Mouse (Mus musculus) midbrain, embryonic 14.5 days (tissue): ENCODE measurements around the gene Ccdc173. TPM values are rescaled to one million over a fixed set of nuclear protein-coding genes. Genes with fewer than 3 reads are reported as not detected.
"Not testable (repeated sequence)": the region's sequence is repeated elsewhere in the genome, so short reads cannot be mapped to it uniquely, and the experiment has no call there.

Source experiments
- ATAC-seq: fragments of 200-750 bp; cut with Nextera tagmentation; 2 replicates; pipeline ENCODE4 v1.8.0; 2017; ENCODE audit warnings: moderate number of reproducible peaks, moderate library complexity; ENCODE audit not compliant: low FRiP score, low TSS enrichment
- DNase-seq: peaks from one replicate; pipeline ENCODE4 v3.0.0-alpha.2; 2015
- H3K27ac ChIP-seq: fragments of 300-500 bp; sonication (generic); replicated peaks from 2 replicates; pipeline ENCODE4 v1.5.1; 2014; ENCODE audit warnings: mild to moderate bottlenecking, low read depth, low read length, moderate library complexity
- H3K27me3 ChIP-seq: fragments of 300-500 bp; sonication (generic); 2 replicates; pipeline ENCODE4 v1.6.1; 2014; ENCODE audit warnings: low read length, control low read depth, mixed read lengths; ENCODE audit not compliant: control insufficient read depth, insufficient read depth
- H3K36me3 ChIP-seq: fragments of 300-500 bp; sonication (generic); 2 replicates; pipeline ENCODE4 v1.6.1; 2014; ENCODE audit warnings: low read length, control low read depth; ENCODE audit not compliant: control insufficient read depth, insufficient read depth
- H3K4me1 ChIP-seq: fragments of 300-500 bp; sonication (generic); 2 replicates; pipeline ENCODE4 v1.6.1; 2014; ENCODE audit warnings: mild to moderate bottlenecking, antibody characterized with exemption, low read length, control low read depth; ENCODE audit not compliant: control insufficient read depth, insufficient read depth
- H3K4me2 ChIP-seq: fragments of 300-500 bp; sonication (generic); 2 replicates; pipeline ENCODE4 v1.6.1; 2014; ENCODE audit warnings: mild to moderate bottlenecking, low read length, moderate library complexity
- H3K4me3 ChIP-seq: fragments of 300-500 bp; sonication (generic); replicated peaks from 2 replicates; pipeline ENCODE4 v1.5.1; 2014; ENCODE audit warnings: low read depth, low read length
- H3K9ac ChIP-seq: fragments of 300-500 bp; sonication (generic); replicated peaks from 2 replicates; pipeline ENCODE4 v1.6.1; 2014; ENCODE audit warnings: mild to moderate bottlenecking, low read length, moderate library complexity
- H3K9me3 ChIP-seq: fragments of 300-500 bp; sonication (generic); 2 replicates; pipeline ENCODE4 v1.6.1; 2016; ENCODE audit warnings: low read length, control low read depth, mixed read lengths; ENCODE audit not compliant: control insufficient read depth
- WGBS: fragments of 180-500 bp; shearing (Covaris S2); extraction: QIAGEN DNeasy Blood & Tissue Kit; methylation state at CpG from one replicate; pipeline ENCODE4 v1.1.7; 2014; 5-methylcytosine and 5-hydroxymethylcytosine counted together
- polyA plus RNA-seq: library from polyadenylated mRNA; unstranded; fragments of >200 nt; fragmentation: Nextera tagmentation; extraction: Ambion mirVana; gene quantifications from 2 replicates; pipeline ENCODE4 v1.2.1, GENCODE M21; 2014

The Ccdc173 gene
- polyA plus RNA-seq, 1 experiment from 2014 or later: 3.0 TPM

- Histone ChIP-seq H3K4me2 (no peak overlapping the region), H3K9ac (no peak overlapping the region), H3K27me3 (no peaks in the 10 kb centered on the region), H3K4me1 (no peaks in the 10 kb centered on the region), H3K9me3 (no peaks in the 10 kb centered on the region), H3K27ac (no peak overlapping the region), H3K36me3 (no peaks in the 10 kb centered on the region), H3K4me3 (no peak overlapping the region)
- no peak for ATAC-seq
- WGBS: 56% methylated on average over 15 of the region's 15 CpGs
- DNase-seq: no peak
These were observed 20.8 kb upstream of the Ccdc173 start for GRCm38 (mm10) chr2:69810169-69810568.

GRCm38 (mm10) chr2:69804663-69805062 is 15.3 kb upstream of the Ccdc173 start:
- H3K27me3 ChIP-seq, H3K4me3 ChIP-seq, H3K9me3 ChIP-seq, ATAC-seq, DNase-seq, H3K4me2 ChIP-seq, H3K27ac ChIP-seq, H3K4me1 ChIP-seq, H3K36me3 ChIP-seq, H3K9ac ChIP-seq: not testable (repeated sequence)
- WGBS: 86% methylated on average over 6 of the region's 9 CpGs

- 61% methylated on average over 8 of the region's 8 CpGs for WGBS
- ATAC-seq (no peak), DNase-seq (no peak)
- Histone ChIP-seq H3K4me1 (no peaks in the 10 kb centered on the region), H3K36me3 (no peaks in the 10 kb centered on the region), H3K9me3 (no peaks in the 10 kb centered on the region), H3K9ac (no peak overlapping the region), H3K4me3 (no peak overlapping the region), H3K27ac (no peak overlapping the region), H3K4me2 (no peak overlapping the region), H3K27me3 (no peaks in the 10 kb centered on the region)
These were observed 14.4 kb upstream of the Ccdc173 start for GRCm38 (mm10) chr2:69803756-69804155.

- ATAC-seq (no peak), DNase-seq (peak; percentile 24)
- no peak overlapping the region for H3K9ac ChIP-seq
- 58% methylated on average over 5 of the region's 5 CpGs for WGBS
- no peaks in the 10 kb centered on the region for H3K36me3 ChIP-seq
- no peaks in the 10 kb centered on the region for H3K4me1 ChIP-seq
- no peak overlapping the region for H3K27ac ChIP-seq
- no peaks in the 10 kb centered on the region for H3K9me3 ChIP-seq
- H3K27me3 ChIP-seq: no peaks in the 10 kb centered on the region
- H3K4me2 ChIP-seq: no peak overlapping the region
- H3K4me3 ChIP-seq: no peak overlapping the region
These were observed 13.5 kb upstream of the Ccdc173 start for GRCm38 (mm10) chr2:69802911-69803312.

- H3K36me3 ChIP-seq: peaks cover 21% of the 10 kb centered on the region
- H3K4me3 ChIP-seq: no peak overlapping the region; the same call in 1 of the 2 replicates
- H3K4me1 ChIP-seq: peaks cover 7% of the 10 kb centered on the region; the same call in 1 of the 2 replicates
- H3K9ac ChIP-seq: no peak overlapping the region
- no peak for ATAC-seq
- H3K9me3 ChIP-seq: no peaks in the 10 kb centered on the region
- peak overlapping the region; percentile 68 for H3K4me2 ChIP-seq
- H3K27ac ChIP-seq: no peak overlapping the region
- H3K27me3 ChIP-seq: no peaks in the 10 kb centered on the region
- 77% methylated on average over 4 of the region's 4 CpGs for WGBS
- no peak for DNase-seq
These were observed 1.3 kb upstream of the Ccdc173 start for GRCm38 (mm10) chr2:69790722-69791121.

GRCm38 (mm10) chr2:69790285-69790684 is 910 bp upstream of the Ccdc173 start:
- Histone ChIP-seq H3K9ac (peak overlapping the region; percentile 70), H3K4me2 (peak overlapping the region; percentile 68)

GRCm38 (mm10) chr2:69788974-69789373 is 401 bp downstream of the Ccdc173 start:
- H3K27ac ChIP-seq: peak overlapping the region; percentile 91
- peak overlapping the region; percentile 68 for H3K4me2 ChIP-seq
- H3K9ac ChIP-seq: peak overlapping the region; percentile 70
- no peak for ATAC-seq
- DNase-seq: no peak
- peak overlapping the region; percentile 57 for H3K4me3 ChIP-seq
- H3K36me3 ChIP-seq: peaks cover 11% of the 10 kb centered on the region
- no peaks in the 10 kb centered on the region for H3K27me3 ChIP-seq
- no peaks in the 10 kb centered on the region for H3K9me3 ChIP-seq
- 23% methylated on average over 9 of the region's 9 CpGs for WGBS
- peaks cover 7% of the 10 kb centered on the region; the same call in 1 of the 2 replicates for H3K4me1 ChIP-seq

More at GRCm38 (mm10) chr2:69790285-69790684, 910 bp upstream of the Ccdc173 start:
- no peaks in the 10 kb centered on the region for H3K9me3 ChIP-seq
- no peak overlapping the region for H3K27ac ChIP-seq
- WGBS: under 1% methylated on average over 10 of the region's 10 CpGs
- peak; percentile 46 for ATAC-seq
- H3K36me3 ChIP-seq: peaks cover 17% of the 10 kb centered on the region
- H3K4me3 ChIP-seq: peak overlapping the region; percentile 57
- peaks cover 7% of the 10 kb centered on the region; the same call in 1 of the 2 replicates for H3K4me1 ChIP-seq
- no peaks in the 10 kb centered on the region for H3K27me3 ChIP-seq
- peak; percentile 87 for DNase-seq

GRCm38 (mm10) chr2:69778836-69779177 is 10.6 kb downstream of the Ccdc173 start:
- peaks cover 23% of the 10 kb centered on the region for H3K36me3 ChIP-seq
- no peaks in the 10 kb centered on the region for H3K4me1 ChIP-seq
- no peak for ATAC-seq
- no peak overlapping the region for H3K4me3 ChIP-seq
- no peaks in the 10 kb centered on the region for H3K9me3 ChIP-seq
- peak; percentile 51 for DNase-seq
- H3K27ac ChIP-seq: no peak overlapping the region
- H3K27me3 ChIP-seq: no peaks in the 10 kb centered on the region
- H3K9ac ChIP-seq: no peak overlapping the region
- WGBS: 44% methylated on average over 5 of the region's 5 CpGs
- no peak overlapping the region for H3K4me2 ChIP-seq

- Histone ChIP-seq H3K27me3 (no peaks in the 10 kb centered on the region), H3K36me3 (peaks cover 23% of the 10 kb centered on the region), H3K27ac (no peak overlapping the region), H3K4me1 (no peaks in the 10 kb centered on the region), H3K4me3 (no peak overlapping the region), H3K9me3 (no peaks in the 10 kb centered on the region), H3K4me2 (no peak overlapping the region), H3K9ac (no peak overlapping the region)
- no peak for ATAC-seq
- 79% methylated on average over 7 of the region's 7 CpGs for WGBS
- no peak for DNase-seq
These were observed 11.2 kb downstream of the Ccdc173 start for GRCm38 (mm10) chr2:69777985-69778835.
